Mouse (Mus musculus): ENCODE measurements around the gene Tdo2. TPM values are rescaled to one million over a fixed set of nuclear protein-coding genes. Genes with fewer than 3 reads are reported as not detected.

Tdo2 gene
- polyA plus RNA-seq, 1 experiment from 2014 or later, result 0.82 TPM

- no peak overlapping the region for H3K27ac ChIP-seq
- no peak for ATAC-seq (ENCODE audit: insufficient read depth, low FRiP score, low read depth)
- 90% methylated on average over 3 of the region's 3 CpGs for WGBS
- H3K27me3 ChIP-seq (replicated peaks), result no peaks in the 10 kb centered on the region
- H3K4me3 ChIP-seq (replicated peaks), result no peak overlapping the region
- H3K9me3 ChIP-seq, result no peaks in the 10 kb centered on the region
- no peaks in the 10 kb centered on the region for H3K36me3 ChIP-seq
- H3K4me1 ChIP-seq, result no peaks in the 10 kb centered on the region
- no peak overlapping the region for H3K4me2 ChIP-seq
- no peak overlapping the region for H3K9ac ChIP-seq
Measured at GRCm38 (mm10) chr3:81942341-81942740, 33.7 kb downstream of the Tdo2 start.

- no peaks in the 10 kb centered on the region for H3K27me3 ChIP-seq (replicated peaks)
- no peak overlapping the region for H3K9ac ChIP-seq
- no peak for ATAC-seq (ENCODE audit: insufficient read depth, low FRiP score, low read depth)
- no peaks in the 10 kb centered on the region for H3K4me1 ChIP-seq
- no peaks in the 10 kb centered on the region for H3K36me3 ChIP-seq
- H3K9me3 ChIP-seq, result no peaks in the 10 kb centered on the region
- no peak overlapping the region for H3K4me3 ChIP-seq (replicated peaks)
- 40% methylated on average over 3 of the region's 3 CpGs for WGBS
- no peak overlapping the region for H3K4me2 ChIP-seq
- no peak overlapping the region for H3K27ac ChIP-seq
Measured at GRCm38 (mm10) chr3:81938924-81939323, 37.1 kb downstream of the Tdo2 start.

- Histone ChIP-seq H3K36me3 (no peaks in the 10 kb centered on the region), H3K4me1 (no peaks in the 10 kb centered on the region), H3K9me3 (no peaks in the 10 kb centered on the region), H3K27ac (no peak overlapping the region), H3K4me3 (replicated peaks) (no peak overlapping the region), H3K27me3 (replicated peaks) (no peaks in the 10 kb centered on the region), H3K9ac (no peak overlapping the region), H3K4me2 (peak overlapping the region; percentile 46; the same call in 1 of the 2 replicates)
- WGBS, result 78% methylated on average over 4 of the region's 4 CpGs
- ATAC-seq (ENCODE audit: insufficient read depth, low FRiP score, low read depth), result no peak
Measured at GRCm38 (mm10) chr3:81933348-81933747, 42.7 kb downstream of the Tdo2 start.

- H3K9me3 ChIP-seq, result no peaks in the 10 kb centered on the region
- peak; percentile 94 for ATAC-seq (ENCODE audit: insufficient read depth, low FRiP score, low read depth)
- peak within 1 kb of the TSS; percentile 91 for H3K27ac ChIP-seq
- H3K27me3 ChIP-seq (replicated peaks), result no peaks in the 10 kb centered on the region
- H3K4me1 ChIP-seq, result no peaks in the 10 kb centered on the region
- H3K9ac ChIP-seq, result peak within 1 kb of the TSS; percentile 78
- no peaks in the 10 kb centered on the region for H3K36me3 ChIP-seq
- 12% methylated on average over 27 of the region's 27 CpGs for WGBS
- peak within 1 kb of the TSS; percentile 46 for H3K4me2 ChIP-seq
- H3K4me3 ChIP-seq (replicated peaks), result peak within 1 kb of the TSS; percentile 96
Measured at GRCm38 (mm10) chr3:81932141-81933101, 43.6 kb downstream of the Tdo2 start, which contains the start of gene Ctso. Gene Ctso (plus strand): TSS chr3:81932601.

GRCm38 (mm10) chr3:81931695-81932094 is 44.3 kb downstream of the Tdo2 start:
- Histone ChIP-seq H3K4me3 (replicated peaks) (no peak overlapping the region), H3K4me2 (no peak overlapping the region), H3K27ac (no peak overlapping the region), H3K36me3 (no peaks in the 10 kb centered on the region), H3K27me3 (replicated peaks) (no peaks in the 10 kb centered on the region), H3K9me3 (no peaks in the 10 kb centered on the region), H3K4me1 (no peaks in the 10 kb centered on the region), H3K9ac (no peak overlapping the region)
- WGBS, result 81% methylated on average over 3 of the region's 3 CpGs
- no peak for ATAC-seq (ENCODE audit: insufficient read depth, low FRiP score, low read depth)

GRCm38 (mm10) chr3:81929073-81929472 is 46.9 kb downstream of the Tdo2 start:
- no peak overlapping the region for H3K9ac ChIP-seq
- H3K27ac ChIP-seq, result no peak overlapping the region
- H3K36me3 ChIP-seq, result no peaks in the 10 kb centered on the region
- H3K9me3 ChIP-seq, result no peaks in the 10 kb centered on the region
- H3K4me3 ChIP-seq (replicated peaks), result no peak overlapping the region
- no peak for ATAC-seq (ENCODE audit: insufficient read depth, low FRiP score, low read depth)
- H3K27me3 ChIP-seq (replicated peaks), result no peaks in the 10 kb centered on the region
- H3K4me2 ChIP-seq, result no peak overlapping the region
- H3K4me1 ChIP-seq, result no peaks in the 10 kb centered on the region
- 88% methylated on average over 1 of the region's 1 CpGs for WGBS

- no peaks in the 10 kb centered on the region for H3K4me1 ChIP-seq
- no peaks in the 10 kb centered on the region for H3K36me3 ChIP-seq
- no peak overlapping the region for H3K27ac ChIP-seq
- H3K4me2 ChIP-seq, result no peak overlapping the region
- WGBS, result 42% methylated on average over 9 of the region's 9 CpGs
- H3K9ac ChIP-seq, result no peak overlapping the region
- no peak for ATAC-seq (ENCODE audit: insufficient read depth, low FRiP score, low read depth)
- no peaks in the 10 kb centered on the region for H3K27me3 ChIP-seq (replicated peaks)
- H3K9me3 ChIP-seq, result no peaks in the 10 kb centered on the region
- no peak overlapping the region for H3K4me3 ChIP-seq (replicated peaks)
Measured at GRCm38 (mm10) chr3:81926764-81927325, 49.2 kb downstream of the Tdo2 start.

GRCm38 (mm10) chr3:81925856-81926255 is 50.1 kb downstream of the Tdo2 start:
- WGBS, result 11% methylated on average over 5 of the region's 5 CpGs
- Histone ChIP-seq H3K9ac (no peak overlapping the region), H3K4me1 (no peaks in the 10 kb centered on the region), H3K36me3 (no peaks in the 10 kb centered on the region), H3K27me3 (replicated peaks) (no peaks in the 10 kb centered on the region), H3K27ac (no peak overlapping the region), H3K4me3 (replicated peaks) (no peak overlapping the region), H3K4me2 (no peak overlapping the region), H3K9me3 (no peaks in the 10 kb centered on the region)
- ATAC-seq (ENCODE audit: insufficient read depth, low FRiP score, low read depth), result no peak

- WGBS, result 0% methylated on average over 1 of the region's 1 CpGs
- ATAC-seq (ENCODE audit: insufficient read depth, low FRiP score, low read depth), result no peak
Measured at GRCm38 (mm10) chr3:81924931-81925330, 51.1 kb downstream of the Tdo2 start.

GRCm38 (mm10) chr3:81922910-81923309 is 53.1 kb downstream of the Tdo2 start:
- peak; percentile 95 for ATAC-seq (ENCODE audit: insufficient read depth, low FRiP score, low read depth)
- Histone ChIP-seq H3K36me3 (no peaks in the 10 kb centered on the region), H3K9me3 (no peaks in the 10 kb centered on the region), H3K4me2 (no peak overlapping the region), H3K4me3 (replicated peaks) (no peak overlapping the region), H3K4me1 (no peaks in the 10 kb centered on the region), H3K27me3 (replicated peaks) (no peaks in the 10 kb centered on the region), H3K9ac (no peak overlapping the region), H3K27ac (no peak overlapping the region)
- WGBS, result 57% methylated on average over 4 of the region's 4 CpGs

More at GRCm38 (mm10) chr3:81924931-81925330, 51.1 kb downstream of the Tdo2 start:
- Histone ChIP-seq H3K36me3 (no peaks in the 10 kb centered on the region), H3K4me2 (no peak overlapping the region), H3K4me1 (no peaks in the 10 kb centered on the region), H3K4me3 (replicated peaks) (no peak overlapping the region), H3K9me3 (no peaks in the 10 kb centered on the region), H3K27ac (no peak overlapping the region), H3K9ac (no peak overlapping the region), H3K27me3 (replicated peaks) (no peaks in the 10 kb centered on the region)

GRCm38 (mm10) chr3:81919681-81920080 is 56.3 kb downstream of the Tdo2 start:
- 67% methylated on average over 3 of the region's 3 CpGs for WGBS
- no peak for ATAC-seq (ENCODE audit: insufficient read depth, low FRiP score, low read depth)
- no peaks in the 10 kb centered on the region for H3K9me3 ChIP-seq
- H3K9ac ChIP-seq, result no peak overlapping the region
- no peaks in the 10 kb centered on the region for H3K4me1 ChIP-seq
- no peaks in the 10 kb centered on the region for H3K36me3 ChIP-seq
- H3K4me2 ChIP-seq, result no peak overlapping the region
- no peak overlapping the region for H3K4me3 ChIP-seq (replicated peaks)
- H3K27ac ChIP-seq, result no peak overlapping the region
- no peaks in the 10 kb centered on the region for H3K27me3 ChIP-seq (replicated peaks)

- Histone ChIP-seq H3K27ac (no peak overlapping the region), H3K36me3 (no peaks in the 10 kb centered on the region), H3K4me1 (no peaks in the 10 kb centered on the region), H3K4me2 (no peak overlapping the region), H3K4me3 (replicated peaks) (no peak overlapping the region), H3K9me3 (no peaks in the 10 kb centered on the region), H3K27me3 (replicated peaks) (no peaks in the 10 kb centered on the region), H3K9ac (no peak overlapping the region)
- no peak for ATAC-seq (ENCODE audit: insufficient read depth, low FRiP score, low read depth)
- 77% methylated on average over 8 of the region's 8 CpGs for WGBS
Measured at GRCm38 (mm10) chr3:81918215-81918614, 57.8 kb downstream of the Tdo2 start.
